Mouse (Mus musculus) bone marrow macrophage, adult 2 months (primary cell): ENCODE measurements around the gene Kbtbd12.

Source experiments
- CTCF ChIP-seq: IDR thresholded peaks from 2 replicates; pipeline ENCODE4 v1.5.1; 2012; ENCODE audit warnings: low read depth, mild to moderate bottlenecking, low read length, moderate library complexity
- POLR2A ChIP-seq: IDR thresholded peaks from 2 replicates; pipeline ENCODE4 v1.6.1; 2012; ENCODE audit warnings: mild to moderate bottlenecking, low read depth, low read length, borderline replicate concordance

GRCm38 (mm10) chr6:88522606-88523005, 115.1 kb downstream of the Kbtbd12 start:
- no peak for TF ChIP-seq CTCF
- TF ChIP-seq POLR2A, result no peak
